Mouse (Mus musculus): ENCODE measurements at regions not wholly inside any gene's neighbourhood (a gene's known extent, or its start where the extent isn't known, plus 50 kb on each side); places are given as distances from the start of the nearest gene placed in this dataset.

GRCm38 (mm10) chr11:112593821-112594220, 188.2 kb upstream of the Sox9 start:
- TF ChIP-seq CTCF (IDR thresholded peaks at IDR 0.05; ENCODE audit: low read depth) (no peak), EP300 (IDR thresholded peaks at IDR 0.05; ENCODE audit: low read depth) (no peak)

Data from liver, embryonic 14.5 days (tissue).